ENCODE assay signal across 17 mouse cellular contexts in genomic region chr8:120014267-120015023, GRCm38 (mm10). TPM values are rescaled to one million over a fixed set of nuclear protein-coding genes. Genes with fewer than 3 reads are reported as not detected.
DNase-seq lines count a peak whose midpoint lies in the region; ATAC-seq lines count a peak whose summit lies in the region.
"Had no signal": no experiment of that assay in that cellular context is flagged by ENCODE, and none has a peak within 500 bp of the region (broad histone marks: within the 10 kb centered on the region; RNA-seq: fewer than 3 reads in every experiment).

No protein-coding gene starts in this region.

- H3K9ac ChIP-seq in midbrain, embryonic 16.5 days (ENCODE audit: low read depth, low read length) = no peak overlapping the region
- H3K9ac ChIP-seq in kidney, embryonic 14.5 days (ENCODE audit: low read depth, low read length) = no peak overlapping the region
- H3K9ac ChIP-seq in limb, embryonic 13.5 days = 0 out of 2 replicates have a peak overlapping the region, but pooled peaks have one; percentile 32
- H3K9ac ChIP-seq: embryonic facial prominence, embryonic 15.5 days; midbrain, embryonic 15.5 days; neural tube, embryonic 13.5 days had no signal

- H3K4me1 ChIP-seq in midbrain, embryonic 10.5 days = peaks cover 36% of the 10 kb centered on the region
- no peaks in the 10 kb centered on the region for H3K4me1 ChIP-seq in midbrain, embryonic 16.5 days (ENCODE audit: control insufficient read depth, insufficient read depth, low read length)
- H3K4me1 ChIP-seq in kidney, embryonic 14.5 days (ENCODE audit: control insufficient read depth, insufficient read depth, low read length) = peaks cover 12% of the 10 kb centered on the region
- H3K4me1 ChIP-seq in limb, embryonic 13.5 days = peaks cover 21% of the 10 kb centered on the region
- H3K4me1 ChIP-seq: midbrain, embryonic 15.5 days had no signal

- no peak overlapping the region for H3K4me2 ChIP-seq in midbrain, embryonic 16.5 days (ENCODE audit: low read length)
- no peak overlapping the region for H3K4me2 ChIP-seq in kidney, embryonic 14.5 days (replicated peaks; ENCODE audit: low read depth, low read length)
- peak overlapping the region; percentile 2; the same call in 1 of the 2 replicates for H3K4me2 ChIP-seq in limb, embryonic 13.5 days (replicated peaks)
- H3K4me2 ChIP-seq: embryonic facial prominence, embryonic 15.5 days; midbrain, embryonic 15.5 days; neural tube, embryonic 13.5 days had no signal

- peaks cover 9% of the 10 kb centered on the region; the same call in 1 of the 2 replicates for H3K27me3 ChIP-seq in midbrain, embryonic 10.5 days (ENCODE audit: low read depth, poor library complexity, severe bottlenecking)
- H3K27me3 ChIP-seq in midbrain, embryonic 16.5 days (ENCODE audit: control insufficient read depth, insufficient read depth, low read depth, low read length) = no peaks in the 10 kb centered on the region
- no peaks in the 10 kb centered on the region for H3K27me3 ChIP-seq in kidney, embryonic 14.5 days (ENCODE audit: control insufficient read depth, insufficient read depth, low read length)
- no peaks in the 10 kb centered on the region for H3K27me3 ChIP-seq in limb, embryonic 13.5 days
- H3K27me3 ChIP-seq: embryonic facial prominence, embryonic 15.5 days; midbrain, embryonic 15.5 days; neural tube, embryonic 13.5 days had no signal

- DNase-seq in midbrain, embryonic 10.5 days (ENCODE audit: low spot score) = no peak
- DNase-seq in embryo, embryonic 9.5 days (ENCODE audit: extremely low spot score) = no peak
- no peak for DNase-seq in heart, postnatal 10 days
- no peak for DNase-seq in ovary, postnatal 10 days (ENCODE audit: low spot score)
- DNase-seq: adrenal gland, postnatal 10 days; cerebellum, postnatal 36 days; gastrocnemius, postnatal 14 days; lung, postnatal 14 days; thymus, postnatal 14 days had no signal

- ATAC-seq in midbrain, embryonic 16.5 days = no peak
- ATAC-seq in kidney, embryonic 14.5 days (ENCODE audit: low FRiP score, low TSS enrichment) = peak; percentile 58
- ATAC-seq in limb, embryonic 13.5 days (ENCODE audit: low FRiP score, low read depth) = 0 out of 2 replicates have a peak, but pooled peaks have one; percentile 29
- ATAC-seq: forebrain, embryonic 16.5 days; hindbrain, embryonic 16.5 days; midbrain, embryonic 15.5 days had no signal

- H3K27ac ChIP-seq in midbrain, embryonic 10.5 days (replicated peaks) = peak overlapping the region; percentile 28; the same call in 1 of the 2 replicates
- no peak overlapping the region for H3K27ac ChIP-seq in midbrain, embryonic 16.5 days (ENCODE audit: low read length)
- H3K27ac ChIP-seq in kidney, embryonic 14.5 days (ENCODE audit: low read depth, low read length) = no peak overlapping the region
- H3K27ac ChIP-seq in limb, embryonic 13.5 days = no peak overlapping the region
- H3K27ac ChIP-seq: embryonic facial prominence, embryonic 15.5 days; midbrain, embryonic 15.5 days; neural tube, embryonic 13.5 days had no signal

- H3K36me3 ChIP-seq in midbrain, embryonic 10.5 days = no peaks in the 10 kb centered on the region
- no peaks in the 10 kb centered on the region for H3K36me3 ChIP-seq in midbrain, embryonic 16.5 days (ENCODE audit: control insufficient read depth, insufficient read depth, low read length)
- no peaks in the 10 kb centered on the region for H3K36me3 ChIP-seq in kidney, embryonic 14.5 days (ENCODE audit: control insufficient read depth, insufficient read depth, low read length)
- no peaks in the 10 kb centered on the region; the same call in 1 of the 2 replicates for H3K36me3 ChIP-seq in limb, embryonic 13.5 days
- H3K36me3 ChIP-seq: embryonic facial prominence, embryonic 15.5 days; midbrain, embryonic 15.5 days; neural tube, embryonic 13.5 days had no signal

- 76% methylated on average over 15 of the region's 15 CpGs for WGBS in midbrain, embryonic 10.5 days
- 77% methylated on average over 15 of the region's 15 CpGs for WGBS in midbrain, embryonic 16.5 days
- WGBS in kidney, embryonic 14.5 days = 36% methylated on average over 15 of the region's 15 CpGs
- 53% methylated on average over 15 of the region's 15 CpGs for WGBS in limb, embryonic 13.5 days

- H3K4me3 ChIP-seq in midbrain, embryonic 10.5 days = no peak overlapping the region
- H3K4me3 ChIP-seq in midbrain, embryonic 16.5 days (ENCODE audit: low read depth, low read length) = no peak overlapping the region
- H3K4me3 ChIP-seq in kidney, embryonic 14.5 days (ENCODE audit: low read length) = no peak overlapping the region
- no peak overlapping the region for H3K4me3 ChIP-seq in limb, embryonic 13.5 days
- H3K4me3 ChIP-seq: embryonic facial prominence, embryonic 15.5 days; midbrain, embryonic 15.5 days; neural tube, embryonic 13.5 days had no signal

- H3K9me3 ChIP-seq in midbrain, embryonic 10.5 days (replicated peaks) = no peaks in the 10 kb centered on the region
- H3K9me3 ChIP-seq in midbrain, embryonic 16.5 days (replicated peaks; ENCODE audit: control insufficient read depth, low read length, poor library complexity, severe bottlenecking) = no peaks in the 10 kb centered on the region
- H3K9me3 ChIP-seq in kidney, embryonic 14.5 days (ENCODE audit: control insufficient read depth, low read length) = no peaks in the 10 kb centered on the region
- no peaks in the 10 kb centered on the region for H3K9me3 ChIP-seq in limb, embryonic 13.5 days
- H3K9me3 ChIP-seq: embryonic facial prominence, embryonic 15.5 days; midbrain, embryonic 15.5 days; neural tube, embryonic 13.5 days had no signal

- intact Hi-C loops in heart, postnatal 10 days (cut with DNase I) = no loop called here

RNA-seq across cellular contexts. Expression of gene Crispld2, which starts 22.2 kb away (rescaled TPM):
- 2.9 and 4.0 TPM in 2 replicates for polyA plus RNA-seq in midbrain, embryonic 10.5 days (2016; fragmentation: Nextera tagmentation; extraction: Ambion mirVana)
- polyA plus RNA-seq in midbrain, embryonic 16.5 days (2015; fragmentation: Nextera tagmentation; extraction: Ambion mirVana) = 2.0 and 2.4 TPM in 2 replicates
- 4.9 and 5.2 TPM in 2 replicates for polyA plus RNA-seq in kidney, embryonic 14.5 days (2014; fragmentation: Nextera tagmentation; extraction: Ambion mirVana)
- polyA plus RNA-seq in limb, embryonic 13.5 days (2015; fragmentation: Nextera tagmentation; extraction: Ambion mirVana) = 7.1 and 8.9 TPM in 2 replicates
- 10 to 100 TPM; 10.6 to 14.8 TPM for total RNA-seq in heart, postnatal 10 days (2021)
